Mouse (Mus musculus) induced T-regulatory cell, adult 2 months (primary cell): Measurements from ENCODE around the gene Obox5.
"Not testable (repeated sequence)": the region's sequence is repeated elsewhere in the genome, so short reads cannot be mapped to it uniquely, and the experiment has no call there.

Source experiments
- DNase-seq: peaks from one replicate; pipeline ENCODE4 v3.0.0-alpha.2; 2012; ENCODE audit warnings: low read depth

The Obox5 gene

DNA sequence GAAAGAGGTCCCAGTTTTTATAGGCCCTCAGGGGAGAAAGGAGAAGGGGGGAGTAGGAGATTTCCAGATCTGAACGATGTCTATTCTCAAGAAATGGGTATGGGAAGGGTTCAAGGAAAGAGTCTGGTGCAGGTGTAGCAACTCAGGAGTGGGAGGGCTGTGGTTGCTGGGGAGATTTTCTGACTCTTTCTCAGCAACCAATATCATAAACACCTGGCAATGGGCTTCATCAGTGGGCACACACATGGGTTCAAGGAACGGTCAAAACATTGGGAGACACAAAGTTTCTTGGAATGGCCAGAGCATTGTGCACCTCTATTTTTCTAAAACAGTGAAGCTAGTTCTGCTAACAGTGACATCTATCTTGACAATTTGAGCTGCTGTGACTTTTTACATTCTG is at the start of gene Obox5:
TSS of gene Obox5 (plus strand) at position 301 of the 400 bp plus-strand sequence.
- not testable (repeated sequence) for DNase-seq

DNA sequence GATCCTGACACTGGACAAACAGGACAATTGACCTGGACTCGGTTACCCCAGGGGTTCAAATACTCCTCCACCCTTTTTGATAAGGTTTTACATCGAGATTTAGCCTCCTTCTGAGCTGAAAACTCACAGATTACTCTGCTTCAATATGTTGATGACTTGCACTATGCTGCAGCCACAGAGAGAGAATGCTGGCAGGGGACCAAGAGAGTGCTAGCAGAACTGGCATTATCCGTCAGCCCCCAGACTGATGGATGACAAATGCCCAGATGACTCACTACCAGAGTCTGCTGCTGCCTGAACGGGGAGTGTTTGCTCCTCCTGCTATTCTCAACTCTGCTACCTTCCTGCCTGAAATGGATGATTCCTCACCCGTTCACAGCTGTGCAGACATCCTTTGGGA is 635 bp upstream of the Obox5 start:
- not testable (repeated sequence) for DNase-seq
